Mouse (Mus musculus) urinary bladder, postnatal 4 days (tissue): ENCODE measurements around the gene Khdrbs2.
"Not testable (repeated sequence)": the region's sequence is repeated elsewhere in the genome, so short reads cannot be mapped to it uniquely, and the experiment has no call there.

Experiments
- DNase-seq, 2 experiments: peaks; one replicate each; pipeline ENCODE4 v3.0.0; 2021 to 2022; ENCODE audit warnings: low spot score in 2 of 2

Gene Khdrbs2

GRCm38 (mm10) chr1:32471022-32471421 lies 298.5 kb downstream of the Khdrbs2 start:
- no peak for DNase-seq

- no peak for DNase-seq
Measured at GRCm38 (mm10) chr1:32471502-32472214, 299.1 kb downstream of the Khdrbs2 start.

- no peak for DNase-seq
Measured at GRCm38 (mm10) chr1:32487944-32488343, 315.4 kb downstream of the Khdrbs2 start.

GRCm38 (mm10) chr1:32503381-32503780 lies 330.9 kb downstream of the Khdrbs2 start:
- no peak for DNase-seq

- not testable (repeated sequence) for DNase-seq
Measured at GRCm38 (mm10) chr1:32547194-32547593, 374.7 kb downstream of the Khdrbs2 start, which contains the start of gene Gm5415. Gene Gm5415 (minus strand): TSS chr1:32547294.

- no peak for DNase-seq
Measured at GRCm38 (mm10) chr1:32553459-32553858, 380.9 kb downstream of the Khdrbs2 start.

- no peak for DNase-seq
Measured at GRCm38 (mm10) chr1:32553925-32554324, 381.4 kb downstream of the Khdrbs2 start.

- no peak for DNase-seq
Measured at GRCm38 (mm10) chr1:32568901-32569300, 396.4 kb downstream of the Khdrbs2 start.

GRCm38 (mm10) chr1:32626060-32626459 lies 453.5 kb downstream of the Khdrbs2 start:
- DNase-seq: no peak

- no peak for DNase-seq
Measured at GRCm38 (mm10) chr1:32632415-32633354, 460.2 kb downstream of the Khdrbs2 start.

- DNase-seq: no peak
Measured at GRCm38 (mm10) chr1:32633404-32633803, 460.9 kb downstream of the Khdrbs2 start.

GRCm38 (mm10) chr1:32639118-32639517 lies 466.6 kb downstream of the Khdrbs2 start:
- no peak for DNase-seq

- DNase-seq: no peak
Measured at GRCm38 (mm10) chr1:32649647-32650209, 477.2 kb downstream of the Khdrbs2 start.

GRCm38 (mm10) chr1:32693806-32694205 lies 521.3 kb downstream of the Khdrbs2 start:
- no peak for DNase-seq

- no peak for DNase-seq
Measured at GRCm38 (mm10) chr1:32700132-32700531, 527.6 kb downstream of the Khdrbs2 start.

GRCm38 (mm10) chr1:32701267-32701666 lies 528.8 kb downstream of the Khdrbs2 start:
- DNase-seq: no peak
